Mouse (Mus musculus): ENCODE measurements at regions not wholly inside any gene's neighbourhood (a gene's known extent, or its start where the extent isn't known, plus 50 kb on each side); places are given as distances from the start of the nearest gene placed in this dataset.

DNA sequence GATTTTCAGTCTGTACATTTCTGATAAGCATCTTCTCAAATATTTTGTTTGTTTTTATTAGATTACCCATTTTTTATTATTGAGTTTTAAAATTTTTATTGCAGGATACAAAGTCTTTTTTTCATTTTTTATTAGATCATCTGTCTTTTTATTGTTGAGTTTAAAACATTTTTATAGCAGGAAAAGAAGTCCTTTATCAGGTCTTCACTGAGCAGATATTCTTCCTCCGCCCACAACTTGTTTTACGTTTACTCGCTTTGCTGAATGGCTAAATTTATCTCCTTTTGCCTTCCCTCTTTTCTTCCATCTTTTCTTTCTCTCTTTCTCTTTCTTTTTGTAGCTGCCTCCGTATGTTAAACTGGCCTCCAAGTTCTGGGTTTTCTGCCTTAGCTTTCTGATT is 721.5 kb downstream of the Adgrl2 start:
- H3K4me1 ChIP-seq = no peaks in the 10 kb centered on the region
- H3K36me3 ChIP-seq (replicated peaks; ENCODE audit: low read length) = no peaks in the 10 kb centered on the region
- H3K9me3 ChIP-seq = peaks cover 6% of the 10 kb centered on the region; the same call in 1 of the 2 replicates
- H3K27me3 ChIP-seq (replicated peaks) = no peaks in the 10 kb centered on the region
- TF ChIP-seq GATA1 (IDR thresholded peaks at IDR 0.05; ENCODE audit: borderline replicate concordance, low read length) = no peak
- no peak for TF ChIP-seq FLI1 (IDR thresholded peaks at IDR 0.05; ENCODE audit: low read length)
- H3K4me3 ChIP-seq (replicated peaks) = no peak overlapping the region

DNA sequence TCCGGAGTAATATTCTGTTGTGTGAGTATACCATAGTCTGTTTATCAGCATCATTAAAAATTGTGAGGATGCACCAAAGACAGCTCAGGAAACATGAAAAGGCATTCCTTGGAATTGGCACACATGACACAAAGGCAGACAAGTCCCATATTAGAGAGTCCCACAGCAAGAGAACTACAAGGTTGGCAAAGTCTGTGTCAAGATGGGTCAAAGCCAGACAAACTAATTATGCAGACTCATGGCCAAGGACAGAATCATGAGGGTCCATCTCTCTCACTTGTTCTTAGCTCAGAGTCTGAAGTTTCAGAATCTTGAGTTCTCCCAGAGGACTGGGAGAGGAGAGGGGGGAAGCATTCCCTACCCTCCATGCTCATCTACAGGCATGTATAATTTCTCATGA is 731.1 kb downstream of the Adgrl2 start:
- Histone ChIP-seq H3K36me3 (replicated peaks; ENCODE audit: low read length) (no peaks in the 10 kb centered on the region), H3K4me1 (no peaks in the 10 kb centered on the region), H3K27me3 (replicated peaks) (no peaks in the 10 kb centered on the region), H3K9me3 (no peaks in the 10 kb centered on the region), H3K4me3 (replicated peaks) (no peak overlapping the region)
- TF ChIP-seq GATA1 (IDR thresholded peaks at IDR 0.05; ENCODE audit: borderline replicate concordance, low read length) (no peak), FLI1 (IDR thresholded peaks at IDR 0.05; ENCODE audit: low read length) (no peak)

DNA sequence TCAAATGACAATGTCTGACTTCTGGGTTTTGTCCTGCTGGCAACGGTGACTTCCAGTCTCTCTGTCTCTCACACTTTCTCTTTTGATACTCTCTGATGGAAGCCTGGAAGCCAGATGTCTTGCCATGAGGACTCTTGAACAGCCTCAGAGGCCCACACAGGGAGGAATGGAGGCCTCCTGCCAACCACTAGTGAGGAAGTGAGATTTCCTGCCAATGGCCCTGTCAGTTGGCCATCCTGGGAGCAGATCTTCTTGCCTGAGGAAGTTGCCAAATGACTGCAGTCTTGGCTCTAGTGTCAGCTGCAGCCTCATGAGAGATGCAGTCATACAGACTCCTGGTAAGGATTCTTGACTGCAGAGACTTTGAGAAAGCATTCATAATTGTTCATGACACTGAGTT is 741.7 kb downstream of the Adgrl2 start:
- H3K36me3 ChIP-seq (replicated peaks; ENCODE audit: low read length) = no peaks in the 10 kb centered on the region
- H3K27me3 ChIP-seq (replicated peaks) = no peaks in the 10 kb centered on the region
- TF ChIP-seq FLI1 (IDR thresholded peaks at IDR 0.05; ENCODE audit: low read length) (no peak), GATA1 (IDR thresholded peaks at IDR 0.05; ENCODE audit: borderline replicate concordance, low read length) (no peak)
- peak overlapping the region; percentile 39 for H3K4me3 ChIP-seq (replicated peaks)
- H3K9me3 ChIP-seq = no peaks in the 10 kb centered on the region
- peaks cover 10% of the 10 kb centered on the region for H3K4me1 ChIP-seq

DNA sequence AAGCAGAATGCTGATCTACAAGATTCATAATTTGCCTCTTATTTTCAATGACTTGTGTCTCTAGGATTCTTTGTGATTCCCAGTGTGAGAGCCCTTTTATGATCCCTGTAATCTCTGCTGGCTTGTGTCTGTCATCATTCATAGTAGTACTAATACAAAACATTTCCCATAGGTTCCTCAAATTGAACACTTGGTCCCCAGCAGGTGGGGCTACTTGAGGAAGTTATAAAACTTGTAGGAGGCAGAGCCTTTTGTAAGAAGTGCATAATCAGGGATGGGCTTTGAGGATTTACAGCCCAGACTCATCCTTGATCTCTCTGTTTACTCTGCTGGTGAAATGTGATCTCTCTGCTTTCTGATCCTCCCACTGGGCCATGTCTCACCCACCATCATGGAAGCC is 743.6 kb downstream of the Adgrl2 start:
- no peak for TF ChIP-seq FLI1 (IDR thresholded peaks at IDR 0.05; ENCODE audit: low read length)
- no peak for TF ChIP-seq GATA1 (IDR thresholded peaks at IDR 0.05; ENCODE audit: borderline replicate concordance, low read length)
- Histone ChIP-seq H3K4me3 (replicated peaks) (no peak overlapping the region), H3K36me3 (replicated peaks; ENCODE audit: low read length) (no peaks in the 10 kb centered on the region), H3K4me1 (peaks cover 10% of the 10 kb centered on the region), H3K27me3 (replicated peaks) (no peaks in the 10 kb centered on the region), H3K9me3 (no peaks in the 10 kb centered on the region)

DNA sequence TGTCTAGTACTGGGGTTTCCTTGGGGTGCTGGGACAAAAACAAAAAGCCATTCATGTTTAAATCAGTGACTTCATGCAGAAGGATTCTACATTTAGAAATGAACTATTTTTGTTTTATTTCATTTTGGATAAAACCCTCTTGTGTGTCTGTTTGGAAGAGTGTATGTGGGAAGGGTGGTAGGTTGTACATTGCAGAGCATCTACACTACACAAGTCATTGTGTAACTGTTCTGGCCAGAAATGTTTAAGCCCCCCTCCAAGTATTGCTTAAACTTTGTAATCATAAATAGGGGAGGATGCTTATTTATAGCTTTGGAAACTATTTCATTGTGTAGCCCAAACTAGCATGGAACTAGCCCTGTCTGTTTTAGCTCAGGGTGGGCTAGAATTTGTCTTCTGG is 752.3 kb downstream of the Adgrl2 start:
- Histone ChIP-seq H3K4me1 (no peaks in the 10 kb centered on the region), H3K4me3 (replicated peaks) (no peak overlapping the region), H3K9me3 (peaks cover 3% of the 10 kb centered on the region; the same call in 1 of the 2 replicates), H3K36me3 (replicated peaks; ENCODE audit: low read length) (no peaks in the 10 kb centered on the region), H3K27me3 (replicated peaks) (no peaks in the 10 kb centered on the region)
- TF ChIP-seq FLI1 (IDR thresholded peaks at IDR 0.05; ENCODE audit: low read length) = no peak
- TF ChIP-seq GATA1 (IDR thresholded peaks at IDR 0.05; ENCODE audit: borderline replicate concordance, low read length) = no peak

DNA sequence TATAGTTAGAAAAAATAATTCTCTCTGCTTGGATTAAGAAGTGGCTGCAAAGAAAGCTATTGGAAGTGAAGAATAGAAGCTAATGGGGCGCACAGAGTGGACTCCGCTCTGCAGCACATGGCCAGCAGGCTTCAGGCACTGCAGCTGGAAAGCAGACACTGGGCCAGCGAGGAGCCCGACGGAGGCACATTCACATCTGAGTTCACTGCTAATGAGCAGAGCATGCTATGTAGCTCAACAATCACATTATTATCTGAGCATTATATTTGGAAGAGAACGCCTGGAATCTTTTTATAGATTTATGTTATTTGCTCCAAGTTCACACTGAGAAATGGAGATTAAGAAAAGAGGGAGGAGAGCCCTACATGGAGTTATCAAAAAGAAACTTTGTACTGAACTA is 752.8 kb downstream of the Adgrl2 start:
- TF ChIP-seq GATA1 (IDR thresholded peaks at IDR 0.05; ENCODE audit: borderline replicate concordance, low read length) (no peak), FLI1 (IDR thresholded peaks at IDR 0.05; ENCODE audit: low read length) (no peak)
- Histone ChIP-seq H3K36me3 (replicated peaks; ENCODE audit: low read length) (no peaks in the 10 kb centered on the region), H3K9me3 (peaks cover 3% of the 10 kb centered on the region; the same call in 1 of the 2 replicates), H3K27me3 (replicated peaks) (no peaks in the 10 kb centered on the region), H3K4me3 (replicated peaks) (no peak overlapping the region), H3K4me1 (no peaks in the 10 kb centered on the region)

DNA sequence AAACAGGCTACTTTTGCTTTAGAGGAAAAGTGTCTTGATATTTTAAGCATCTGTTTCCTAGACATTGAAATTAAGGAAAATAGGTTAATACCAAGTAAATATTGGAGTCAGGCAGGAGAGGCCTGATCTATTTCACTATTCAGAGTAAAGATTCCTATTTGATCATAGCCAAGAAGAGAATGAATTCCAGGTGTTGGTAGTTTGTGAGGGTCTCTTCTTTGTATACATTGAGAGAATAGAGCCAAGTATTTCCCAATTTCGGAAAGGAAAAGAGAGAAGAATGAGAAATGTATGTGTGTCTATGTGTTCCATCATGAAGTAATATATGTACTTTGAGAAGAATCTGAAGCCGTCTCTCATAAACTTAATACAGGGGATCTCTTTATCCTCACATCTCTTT is 756.7 kb downstream of the Adgrl2 start:
- TF ChIP-seq GATA1 (IDR thresholded peaks at IDR 0.05; ENCODE audit: borderline replicate concordance, low read length) = no peak
- TF ChIP-seq FLI1 (IDR thresholded peaks at IDR 0.05; ENCODE audit: low read length) = no peak
- no peaks in the 10 kb centered on the region for H3K4me1 ChIP-seq
- no peaks in the 10 kb centered on the region for H3K27me3 ChIP-seq (replicated peaks)
- no peaks in the 10 kb centered on the region for H3K9me3 ChIP-seq
- no peak overlapping the region for H3K4me3 ChIP-seq (replicated peaks)
- no peaks in the 10 kb centered on the region for H3K36me3 ChIP-seq (replicated peaks; ENCODE audit: low read length)

DNA sequence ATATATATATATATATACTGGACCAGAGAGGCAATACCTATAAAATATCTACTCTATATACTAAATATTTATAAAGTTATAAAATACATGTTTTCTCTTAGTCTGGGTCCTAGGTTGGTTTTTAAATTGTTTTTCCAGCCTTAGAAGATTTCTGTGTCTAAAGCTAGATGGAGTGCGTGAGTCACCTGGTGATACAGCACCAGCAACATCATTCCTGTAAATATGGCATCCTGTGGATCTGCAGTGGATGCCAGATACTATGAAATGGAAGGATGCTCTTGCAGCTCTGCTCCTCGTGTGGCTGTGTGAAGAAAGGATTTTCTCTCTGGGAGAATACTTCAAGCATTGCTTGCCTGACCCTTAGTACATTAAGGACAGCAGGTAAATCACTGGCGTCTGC is 761.2 kb downstream of the Adgrl2 start:
- H3K9me3 ChIP-seq = no peaks in the 10 kb centered on the region
- H3K4me1 ChIP-seq = no peaks in the 10 kb centered on the region
- no peaks in the 10 kb centered on the region for H3K36me3 ChIP-seq (replicated peaks; ENCODE audit: low read length)
- H3K27me3 ChIP-seq (replicated peaks) = no peaks in the 10 kb centered on the region
- TF ChIP-seq GATA1 (IDR thresholded peaks at IDR 0.05; ENCODE audit: borderline replicate concordance, low read length) = no peak
- TF ChIP-seq FLI1 (IDR thresholded peaks at IDR 0.05; ENCODE audit: low read length) = no peak
- no peak overlapping the region for H3K4me3 ChIP-seq (replicated peaks)

DNA sequence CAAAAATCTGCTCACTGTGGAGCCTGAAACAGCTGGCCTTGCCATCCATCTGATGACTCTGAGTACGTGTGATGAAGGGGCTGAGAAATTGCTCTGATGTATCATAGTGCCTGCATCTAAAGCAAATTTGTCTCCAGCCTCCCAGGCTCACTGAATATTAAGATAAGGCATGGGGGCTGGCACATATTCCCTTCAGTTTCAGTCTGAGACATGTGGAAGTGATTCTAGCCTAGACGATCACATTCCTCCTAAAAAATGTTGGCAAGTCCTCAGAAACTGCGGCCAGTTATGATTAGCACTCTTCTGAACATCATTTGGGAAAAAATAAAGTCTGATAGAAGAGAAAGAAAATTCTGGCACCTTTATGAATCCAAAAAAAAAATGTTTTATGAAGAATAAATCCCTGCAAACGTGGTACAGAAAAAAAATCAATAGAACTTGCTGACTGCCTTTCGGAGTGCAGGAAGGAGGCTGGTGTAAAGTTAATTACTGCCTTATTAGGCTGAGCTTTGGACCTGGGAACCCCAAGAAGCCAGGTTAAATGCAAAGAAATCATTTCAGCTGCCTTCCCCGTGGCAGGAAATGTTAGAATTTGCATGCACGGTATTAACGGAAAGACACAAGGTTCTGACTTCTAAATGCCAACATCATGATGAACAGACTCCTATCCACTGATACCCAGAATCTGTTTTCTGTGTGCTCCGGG is 762.2 kb downstream of the Adgrl2 start:
- H3K27me3 ChIP-seq (replicated peaks) = no peaks in the 10 kb centered on the region
- no peaks in the 10 kb centered on the region for H3K4me1 ChIP-seq
- TF ChIP-seq GATA1 (IDR thresholded peaks at IDR 0.05; ENCODE audit: borderline replicate concordance, low read length) = no peak
- no peak for TF ChIP-seq FLI1 (IDR thresholded peaks at IDR 0.05; ENCODE audit: low read length)
- H3K4me3 ChIP-seq (replicated peaks) = no peak overlapping the region
- H3K9me3 ChIP-seq = no peaks in the 10 kb centered on the region
- no peaks in the 10 kb centered on the region for H3K36me3 ChIP-seq (replicated peaks; ENCODE audit: low read length)

DNA sequence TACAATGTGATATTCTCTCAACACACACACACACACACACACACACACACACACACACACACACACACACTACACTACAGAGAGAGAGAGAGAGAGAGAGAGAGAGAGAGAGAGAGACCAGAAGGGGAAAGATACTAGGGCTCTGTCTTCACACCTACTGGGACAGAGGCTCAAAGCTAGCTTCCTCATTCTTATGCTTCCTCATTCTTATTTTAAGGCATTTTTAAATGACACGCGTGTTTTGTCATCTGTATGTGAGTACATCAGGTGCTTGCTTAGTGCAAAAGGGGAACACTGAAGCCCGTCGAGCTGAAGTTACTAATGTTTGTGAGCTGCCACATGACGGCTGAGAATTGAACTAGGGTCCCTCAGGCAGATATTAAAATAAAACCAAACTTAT is 769.5 kb downstream of the Adgrl2 start:
- no peaks in the 10 kb centered on the region for H3K27me3 ChIP-seq (replicated peaks)
- H3K9me3 ChIP-seq = 0 out of 2 replicates have a peak, but pooled peaks cover 6% of the 10 kb centered on the region
- no peak for TF ChIP-seq FLI1 (IDR thresholded peaks at IDR 0.05; ENCODE audit: low read length)
- no peak for TF ChIP-seq GATA1 (IDR thresholded peaks at IDR 0.05; ENCODE audit: borderline replicate concordance, low read length)
- no peak overlapping the region for H3K4me3 ChIP-seq (replicated peaks)
- H3K4me1 ChIP-seq = no peaks in the 10 kb centered on the region
- H3K36me3 ChIP-seq (replicated peaks; ENCODE audit: low read length) = no peaks in the 10 kb centered on the region

Measured in megakaryocyte, embryonic 14.5 days (primary cell).